Mouse (Mus musculus) embryonic facial prominence, embryonic 15.5 days (tissue): ENCODE data around the gene Carmil3. TPM values are rescaled to one million over a fixed set of nuclear protein-coding genes. Genes with fewer than 3 reads are reported as not detected.

Experiments used
- ATAC-seq: fragments of 200-750 bp; cut with Nextera tagmentation; 2 replicates; pipeline ENCODE4 v1.8.0; 2017; ENCODE audit warnings: low read depth, moderate TSS enrichment; ENCODE audit not compliant: insufficient number of reproducible peaks, low FRiP score, low TSS enrichment
- H3K27ac ChIP-seq: fragments of 300-500 bp; sonication (generic); replicated peaks from 2 replicates; pipeline ENCODE4 v1.5.1; 2015; ENCODE audit warnings: mild to moderate bottlenecking, inconsistent platforms
- H3K27me3 ChIP-seq: fragments of 300-500 bp; sonication (generic); 2 replicates; pipeline ENCODE4 v1.6.1; 2015; ENCODE audit warnings: inconsistent platforms
- H3K36me3 ChIP-seq: fragments of 300-500 bp; sonication (generic); 2 replicates; pipeline ENCODE4 v1.6.1; 2015; ENCODE audit warnings: mild to moderate bottlenecking, inconsistent platforms
- H3K4me1 ChIP-seq: fragments of 300-500 bp; sonication (generic); 2 replicates; pipeline ENCODE4 v1.6.1; 2015; ENCODE audit warnings: inconsistent platforms
- H3K4me2 ChIP-seq: fragments of 300-500 bp; sonication (generic); replicated peaks from 2 replicates; pipeline ENCODE4 v1.6.1; 2015; ENCODE audit warnings: mild to moderate bottlenecking, inconsistent platforms
- H3K4me3 ChIP-seq: fragments of 300-500 bp; sonication (generic); replicated peaks from 2 replicates; pipeline ENCODE4 v1.5.1; 2015; ENCODE audit warnings: mild to moderate bottlenecking, inconsistent platforms
- H3K9ac ChIP-seq: fragments of 300-500 bp; sonication (generic); 2 replicates; pipeline ENCODE4 v1.6.1; 2015; ENCODE audit warnings: inconsistent platforms
- H3K9me3 ChIP-seq: fragments of 300-500 bp; sonication (generic); replicated peaks from 2 replicates; pipeline ENCODE4 v1.6.1; 2016; ENCODE audit warnings: inconsistent platforms
- WGBS: fragments of 180-500 bp; shearing (Covaris S2); methylation state at CpG from one replicate; pipeline ENCODE4 v1.1.7; 2015; 5-methylcytosine and 5-hydroxymethylcytosine counted together
- polyA plus RNA-seq: library from polyadenylated mRNA; unstranded; fragments of >200 nt; fragmentation: Nextera tagmentation; extraction: Ambion mirVana; gene quantifications from 2 replicates; pipeline ENCODE4 v1.2.1, GENCODE M21; 2015

Gene Carmil3
- polyA plus RNA-seq, 1 experiment from 2014 or later = 2.4 TPM

- Histone ChIP-seq H3K9ac (no peak overlapping the region), H3K27ac (no peak overlapping the region), H3K4me2 (no peak overlapping the region), H3K4me3 (no peak overlapping the region), H3K36me3 (no peaks in the 10 kb centered on the region), H3K9me3 (no peaks in the 10 kb centered on the region), H3K4me1 (peaks cover 10% of the 10 kb centered on the region), H3K27me3 (peaks cover 47% of the 10 kb centered on the region)
- WGBS = 63% methylated on average over 2 of the region's 2 CpGs
- ATAC-seq = no peak
Observed at GRCm38 (mm10) chr14:55518897-55519296, 28.4 kb downstream of the Carmil3 start.

- H3K4me3 ChIP-seq = no peak overlapping the region
- no peak for ATAC-seq
- peaks cover 47% of the 10 kb centered on the region for H3K27me3 ChIP-seq
- H3K4me2 ChIP-seq = no peak overlapping the region
- H3K9ac ChIP-seq = no peak overlapping the region
- WGBS = 72% methylated on average over 4 of the region's 4 CpGs
- no peak overlapping the region for H3K27ac ChIP-seq
- H3K36me3 ChIP-seq = no peaks in the 10 kb centered on the region
- no peaks in the 10 kb centered on the region for H3K9me3 ChIP-seq
- peaks cover 10% of the 10 kb centered on the region for H3K4me1 ChIP-seq
Observed at GRCm38 (mm10) chr14:55519604-55520003, 29.2 kb downstream of the Carmil3 start.

DNA sequence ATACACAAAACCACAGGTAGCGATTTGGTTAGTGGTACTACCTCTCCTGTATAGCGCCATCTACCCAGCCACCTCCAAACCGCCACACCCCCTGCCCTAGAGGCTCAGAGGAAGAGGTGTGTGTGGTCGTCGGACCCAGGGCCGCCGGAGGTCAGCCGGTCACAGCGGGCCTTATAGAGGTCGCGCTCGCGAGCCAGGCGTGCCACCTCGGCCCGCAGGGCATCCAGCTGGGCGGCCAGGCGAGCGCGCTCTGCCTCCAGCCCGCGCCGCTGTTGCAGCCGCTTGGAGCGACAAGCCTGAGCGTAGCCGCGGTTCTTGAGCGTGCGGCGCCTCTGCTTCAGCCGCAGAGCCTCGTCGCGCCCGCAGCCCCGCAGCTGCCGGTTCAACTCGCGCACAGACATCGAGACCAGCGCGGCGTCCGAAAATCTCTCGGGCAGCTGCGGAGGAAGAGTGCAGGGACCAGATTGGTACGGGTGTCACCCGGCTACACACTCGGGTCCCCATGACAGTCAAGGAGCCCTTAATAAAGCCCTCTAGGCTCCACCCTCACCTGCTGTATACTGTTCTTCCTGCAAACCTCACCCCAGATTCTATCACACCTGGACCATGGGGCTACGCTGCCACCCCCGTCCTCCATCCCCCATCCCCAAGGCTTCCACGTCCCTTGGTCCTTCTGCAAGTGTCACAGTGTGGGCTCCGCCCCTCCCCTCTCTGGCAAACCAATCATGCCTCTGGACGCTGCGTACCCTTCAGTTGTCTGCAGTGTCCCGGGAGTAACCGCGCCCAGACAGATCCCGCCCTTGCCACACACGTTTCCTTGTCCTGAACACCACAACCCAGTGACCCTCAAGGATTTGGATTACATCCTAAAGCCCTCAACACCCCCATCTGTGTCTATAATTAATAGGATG is 30.3 kb downstream of the Carmil3 start:
- under 1% methylated on average over 61 of the region's 61 CpGs for WGBS
- Histone ChIP-seq H3K27me3 (peaks cover 47% of the 10 kb centered on the region), H3K4me2 (peak overlapping the region; percentile 92), H3K27ac (no peak overlapping the region), H3K36me3 (no peaks in the 10 kb centered on the region), H3K4me1 (peaks cover 10% of the 10 kb centered on the region), H3K4me3 (peak overlapping the region; percentile 47), H3K9me3 (no peaks in the 10 kb centered on the region), H3K9ac (peak overlapping the region; percentile 23)
- ATAC-seq = peak; percentile 41; the same call in 1 of the 2 replicates

DNA sequence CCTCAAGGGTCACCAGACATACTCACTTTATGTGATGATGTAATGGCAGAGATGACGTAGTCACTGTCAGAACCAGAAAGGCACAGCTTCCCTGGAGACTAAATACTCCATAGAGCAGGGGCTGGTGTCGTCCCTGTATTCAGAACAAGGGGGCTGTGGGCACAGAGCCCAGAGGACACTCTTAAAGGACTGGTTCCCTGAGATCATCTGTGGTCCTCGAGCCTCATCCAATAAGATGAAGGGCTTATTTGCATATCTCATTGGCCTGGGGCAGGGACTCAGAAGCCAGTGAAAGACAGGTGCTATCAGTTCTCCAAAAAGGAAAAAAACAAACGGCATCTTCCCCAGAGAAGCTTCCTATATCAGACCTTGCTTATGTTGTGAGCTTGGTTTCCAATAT is 33.6 kb downstream of the Carmil3 start:
- Histone ChIP-seq H3K36me3 (no peaks in the 10 kb centered on the region), H3K27me3 (peaks cover 40% of the 10 kb centered on the region), H3K4me3 (no peak overlapping the region), H3K27ac (no peak overlapping the region), H3K9me3 (no peaks in the 10 kb centered on the region), H3K4me1 (peaks cover 10% of the 10 kb centered on the region), H3K4me2 (no peak overlapping the region), H3K9ac (no peak overlapping the region)
- ATAC-seq = no peak
- 55% methylated on average over 4 of the region's 4 CpGs for WGBS

GRCm38 (mm10) chr14:55524785-55525184 is 34.3 kb downstream of the Carmil3 start, which contains the start of gene Nrl:
Gene Nrl (minus strand): TSS chr14:55524981.
- H3K9me3 ChIP-seq = no peaks in the 10 kb centered on the region
- H3K36me3 ChIP-seq = no peaks in the 10 kb centered on the region
- ATAC-seq = no peak
- H3K9ac ChIP-seq = no peak within 1 kb of the TSS
- no peak within 1 kb of the TSS for H3K27ac ChIP-seq
- H3K4me3 ChIP-seq = no peak within 1 kb of the TSS
- peaks cover 42% of the 10 kb centered on the region for H3K27me3 ChIP-seq
- H3K4me2 ChIP-seq = no peak within 1 kb of the TSS
- 31% methylated on average over 8 of the region's 8 CpGs for WGBS
- H3K4me1 ChIP-seq = peaks cover 10% of the 10 kb centered on the region

DNA sequence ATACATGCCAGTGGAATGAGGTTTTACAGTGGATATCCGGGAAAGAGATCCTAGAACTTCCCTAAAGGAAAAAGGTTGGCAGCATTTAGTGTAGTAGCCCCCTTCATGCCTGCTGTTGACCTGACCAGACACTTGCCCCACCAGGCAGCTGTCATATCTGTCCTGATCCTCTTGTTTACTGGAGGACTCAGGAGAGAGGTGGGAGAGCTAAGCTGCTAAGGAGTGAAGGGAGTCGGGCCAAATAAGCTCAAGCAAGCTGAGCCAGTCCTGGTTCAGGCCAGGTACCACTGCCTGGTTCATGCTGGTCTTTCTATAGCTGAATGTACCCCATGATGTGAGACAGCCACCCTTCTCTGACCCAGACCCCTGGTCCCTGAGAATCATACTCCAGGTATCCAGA is 36.2 kb downstream of the Carmil3 start:
- no peaks in the 10 kb centered on the region for H3K9me3 ChIP-seq
- ATAC-seq = no peak
- no peak overlapping the region for H3K9ac ChIP-seq
- H3K27ac ChIP-seq = no peak overlapping the region
- no peak overlapping the region for H3K4me3 ChIP-seq
- WGBS = 76% methylated on average over 2 of the region's 2 CpGs
- H3K27me3 ChIP-seq = peaks cover 34% of the 10 kb centered on the region
- H3K4me1 ChIP-seq = no peaks in the 10 kb centered on the region
- H3K36me3 ChIP-seq = no peaks in the 10 kb centered on the region
- H3K4me2 ChIP-seq = no peak overlapping the region

DNA sequence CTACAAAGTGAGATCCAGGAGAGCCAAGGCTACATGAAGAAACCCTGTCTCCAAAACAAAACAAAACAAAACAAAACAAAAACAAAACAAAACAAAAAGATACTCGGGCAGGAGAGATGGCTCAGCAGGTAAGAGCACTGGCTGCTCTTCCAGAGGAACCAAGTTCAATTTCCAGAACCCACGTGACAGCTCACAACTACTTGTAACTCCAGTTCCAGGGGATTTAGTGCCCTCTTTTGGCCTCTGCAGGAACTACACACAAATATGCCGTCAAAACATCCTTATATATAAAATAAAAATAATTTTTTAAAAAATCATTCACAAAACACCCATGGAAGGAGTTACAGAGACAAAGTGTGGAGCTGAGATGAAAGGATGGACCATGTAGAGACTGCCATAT is 37.5 kb downstream of the Carmil3 start:
- WGBS = 16% methylated on average over 3 of the region's 3 CpGs
- ATAC-seq = no peak
- Histone ChIP-seq H3K27ac (no peak overlapping the region), H3K4me3 (no peak overlapping the region), H3K9ac (no peak overlapping the region), H3K9me3 (no peaks in the 10 kb centered on the region), H3K36me3 (no peaks in the 10 kb centered on the region), H3K27me3 (peaks cover 21% of the 10 kb centered on the region), H3K4me1 (no peaks in the 10 kb centered on the region), H3K4me2 (no peak overlapping the region)

GRCm38 (mm10) chr14:55536116-55536745 is 45.8 kb downstream of the Carmil3 start:
- H3K9ac ChIP-seq = no peak overlapping the region
- no peak for ATAC-seq
- no peak overlapping the region for H3K27ac ChIP-seq
- H3K4me3 ChIP-seq = no peak overlapping the region
- no peaks in the 10 kb centered on the region for H3K36me3 ChIP-seq
- 50% methylated on average over 6 of the region's 6 CpGs for WGBS
- no peaks in the 10 kb centered on the region for H3K9me3 ChIP-seq
- H3K4me1 ChIP-seq = peaks cover 12% of the 10 kb centered on the region
- no peak overlapping the region for H3K4me2 ChIP-seq
- H3K27me3 ChIP-seq = no peaks in the 10 kb centered on the region

GRCm38 (mm10) chr14:55540067-55540786 is 49.8 kb downstream of the Carmil3 start, which contains the start of gene Pck2:
Gene Pck2 (plus strand): TSS chr14:55540266.
- peak; percentile 90 for ATAC-seq
- WGBS = under 1% methylated on average over 32 of the region's 32 CpGs
- Histone ChIP-seq H3K9ac (peak within 1 kb of the TSS; percentile 69), H3K9me3 (no peaks in the 10 kb centered on the region), H3K36me3 (peaks cover 19% of the 10 kb centered on the region), H3K4me2 (peak within 1 kb of the TSS; percentile 82), H3K4me3 (peak within 1 kb of the TSS; percentile 59), H3K27me3 (no peaks in the 10 kb centered on the region), H3K27ac (peak within 1 kb of the TSS; percentile 90), H3K4me1 (peaks cover 22% of the 10 kb centered on the region)

DNA sequence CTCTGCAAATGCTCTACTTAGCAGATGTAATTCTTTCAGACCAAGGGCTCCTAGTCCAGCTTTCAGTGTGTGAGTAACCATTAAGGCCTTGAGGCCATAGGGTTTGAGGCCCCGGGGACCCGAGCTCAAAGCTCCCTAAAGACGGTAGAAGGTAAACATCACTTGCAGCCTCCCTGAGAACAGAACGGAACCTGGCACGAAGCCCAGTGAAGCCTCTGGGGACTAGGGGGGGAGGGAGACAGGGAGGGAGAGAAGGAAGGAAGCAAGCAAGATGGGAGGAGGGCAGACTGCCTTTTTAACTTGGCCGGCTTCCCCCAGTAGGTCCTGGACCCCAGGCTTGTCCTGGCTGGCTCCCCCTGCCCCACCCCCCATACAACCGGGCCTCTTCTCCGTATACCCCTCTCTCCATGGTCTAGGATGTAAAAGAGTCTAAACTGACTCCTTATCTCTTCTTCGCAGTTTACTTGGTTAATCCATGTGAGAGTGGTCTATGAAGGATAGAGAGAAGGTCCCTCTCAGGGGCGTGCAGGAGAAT is 50.4 kb downstream of the Carmil3 start:
- peak; percentile 22 for ATAC-seq
- 4% methylated on average over 10 of the region's 10 CpGs for WGBS

GRCm38 (mm10) chr14:55542268-55542667 is 51.8 kb downstream of the Carmil3 start:
- no peak for ATAC-seq
- 97% methylated on average over 12 of the region's 12 CpGs for WGBS
- H3K4me3 ChIP-seq = no peak overlapping the region
- H3K27me3 ChIP-seq = no peaks in the 10 kb centered on the region
- peaks cover 22% of the 10 kb centered on the region for H3K4me1 ChIP-seq
- H3K9ac ChIP-seq = no peak overlapping the region
- no peak overlapping the region for H3K4me2 ChIP-seq
- H3K27ac ChIP-seq = no peak overlapping the region
- no peaks in the 10 kb centered on the region for H3K9me3 ChIP-seq
- H3K36me3 ChIP-seq = peaks cover 33% of the 10 kb centered on the region

More for the DNA sequence above, 50.4 kb downstream of the Carmil3 start:
- Histone ChIP-seq H3K9me3 (no peaks in the 10 kb centered on the region), H3K36me3 (peaks cover 24% of the 10 kb centered on the region), H3K4me3 (peak overlapping the region; percentile 59), H3K27ac (peak overlapping the region; percentile 90), H3K4me1 (peaks cover 22% of the 10 kb centered on the region), H3K4me2 (peak overlapping the region; percentile 82), H3K9ac (peak overlapping the region; percentile 69), H3K27me3 (no peaks in the 10 kb centered on the region)
